Mouse (Mus musculus): ENCODE results near the gene Alg9.

Alg9 gene

GRCm38 (mm10) chr9:50852634-50853349 is 78.0 kb downstream of the Alg9 start:
- DNase-seq (ENCODE audit: low spot score in 2 of 2): no peak

GRCm38 (mm10) chr9:50854376-50854775 is 79.6 kb downstream of the Alg9 start:
- no peak for DNase-seq (ENCODE audit: low spot score in 2 of 2)

GRCm38 (mm10) chr9:50855133-50855766 is 80.4 kb downstream of the Alg9 start:
- DNase-seq (ENCODE audit: low spot score in 2 of 2): no peak

GRCm38 (mm10) chr9:50855780-50856179 is 81.0 kb downstream of the Alg9 start:
- DNase-seq (ENCODE audit: low spot score in 2 of 2): no peak

GRCm38 (mm10) chr9:50856341-50857081 is 81.7 kb downstream of the Alg9 start:
- peak; percentile 76 to 82 for DNase-seq (ENCODE audit: low spot score in 2 of 2)

- no peak for DNase-seq (ENCODE audit: low spot score in 2 of 2)
Measured at GRCm38 (mm10) chr9:50857082-50857641, 82.3 kb downstream of the Alg9 start.

GRCm38 (mm10) chr9:50858681-50859080 is 83.9 kb downstream of the Alg9 start:
- no peak for DNase-seq (ENCODE audit: low spot score in 2 of 2)

GRCm38 (mm10) chr9:50861119-50861839 is 86.5 kb downstream of the Alg9 start:
- no peak for DNase-seq (ENCODE audit: low spot score in 2 of 2)

GRCm38 (mm10) chr9:50863824-50864223 is 89.0 kb downstream of the Alg9 start:
- DNase-seq (ENCODE audit: low spot score in 2 of 2): no peak

GRCm38 (mm10) chr9:50864877-50865276 is 90.1 kb downstream of the Alg9 start:
- no peak for DNase-seq (ENCODE audit: low spot score in 2 of 2)

GRCm38 (mm10) chr9:50865803-50866202 is 91.0 kb downstream of the Alg9 start:
- no peak for DNase-seq (ENCODE audit: low spot score in 2 of 2)

- no peak for DNase-seq (ENCODE audit: low spot score in 2 of 2)
Measured at GRCm38 (mm10) chr9:50867015-50867414, 92.2 kb downstream of the Alg9 start.

- DNase-seq (ENCODE audit: low spot score in 2 of 2): no peak
Measured at GRCm38 (mm10) chr9:50868182-50868581, 93.4 kb downstream of the Alg9 start.

GRCm38 (mm10) chr9:50873210-50873609 is 98.4 kb downstream of the Alg9 start:
- DNase-seq (ENCODE audit: low spot score in 2 of 2): peak in 1 of 2 experiments; percentile 46

GRCm38 (mm10) chr9:50874031-50874430 is 99.2 kb downstream of the Alg9 start:
- no peak for DNase-seq (ENCODE audit: low spot score in 2 of 2)

- DNase-seq (ENCODE audit: low spot score in 2 of 2): no peak
Measured at GRCm38 (mm10) chr9:50875470-50875869, 100.7 kb downstream of the Alg9 start.

- no peak for DNase-seq (ENCODE audit: low spot score in 2 of 2)
Measured at GRCm38 (mm10) chr9:50876287-50876686, 101.5 kb downstream of the Alg9 start.

GRCm38 (mm10) chr9:50877431-50877830 is 102.6 kb downstream of the Alg9 start:
- no peak for DNase-seq (ENCODE audit: low spot score in 2 of 2)

- DNase-seq (ENCODE audit: low spot score in 2 of 2): no peak
Measured at GRCm38 (mm10) chr9:50882183-50882582, 107.4 kb downstream of the Alg9 start.

- DNase-seq (ENCODE audit: low spot score in 2 of 2): peak; percentile 32 to 73
Measured at GRCm38 (mm10) chr9:50884093-50884492, 109.3 kb downstream of the Alg9 start.

GRCm38 (mm10) chr9:50884741-50885599 is 110.2 kb downstream of the Alg9 start:
- peak in 1 of 2 experiments; percentile 16 for DNase-seq (ENCODE audit: low spot score in 2 of 2)
